Mouse (Mus musculus): ENCODE data around the gene Retreg1. TPM values are rescaled to one million over a fixed set of nuclear protein-coding genes. Genes with fewer than 3 reads are reported as not detected.

The Retreg1 gene
- polyA plus RNA-seq (2012; fragmentation: generic; extraction: Trizol) = 1 to 10 TPM in 1 of 2 experiments, under 1 TPM in 1; 0.89 to 3.5 TPM

DNA sequence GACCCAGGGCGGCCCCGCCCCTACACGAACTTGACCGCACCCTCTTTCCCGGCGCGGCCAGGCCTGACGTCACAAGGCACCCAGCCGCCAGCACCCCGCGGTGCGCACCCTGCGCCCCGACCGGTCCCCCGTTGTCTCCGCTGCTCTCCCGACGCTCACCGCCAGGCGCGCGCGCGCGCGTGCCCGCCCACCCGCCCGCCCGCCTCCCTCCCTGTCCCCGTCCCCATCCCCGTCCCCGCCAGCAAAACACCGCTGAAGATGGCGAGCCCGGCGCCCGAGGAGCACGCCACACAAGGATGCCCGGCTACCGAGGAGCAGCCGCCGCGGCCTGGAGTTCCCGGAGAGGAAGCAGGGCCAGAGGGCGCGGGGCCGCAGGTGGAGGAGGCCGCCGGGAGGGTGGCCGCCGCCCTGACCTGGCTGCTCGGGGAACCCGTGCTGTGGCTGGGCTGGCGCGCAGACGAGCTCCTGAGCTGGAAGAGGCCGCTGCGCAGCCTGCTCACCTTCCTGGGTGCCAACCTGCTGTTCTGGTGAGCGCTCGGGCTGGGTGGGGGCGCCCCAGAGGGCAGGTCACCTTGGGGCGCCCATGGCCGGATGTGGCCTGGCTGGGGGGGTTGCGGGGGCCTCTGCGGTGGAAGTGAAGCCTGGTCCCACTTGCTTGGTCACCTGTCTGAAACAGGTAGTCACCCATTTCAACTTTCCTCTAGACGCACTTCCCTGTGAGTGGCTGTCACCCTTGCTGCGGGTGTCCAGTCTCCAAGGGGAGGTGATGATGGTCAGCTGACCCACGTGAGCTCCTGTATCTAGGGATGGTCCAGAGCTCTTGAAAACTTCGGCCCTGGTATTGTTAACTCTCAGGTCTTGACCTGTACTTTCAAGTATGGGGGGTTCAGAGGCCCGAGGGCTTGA, at the start of gene Retreg1:
Gene Retreg1 (plus strand): TSS at position 95 of the 906 bp plus-strand sequence.

DNA sequence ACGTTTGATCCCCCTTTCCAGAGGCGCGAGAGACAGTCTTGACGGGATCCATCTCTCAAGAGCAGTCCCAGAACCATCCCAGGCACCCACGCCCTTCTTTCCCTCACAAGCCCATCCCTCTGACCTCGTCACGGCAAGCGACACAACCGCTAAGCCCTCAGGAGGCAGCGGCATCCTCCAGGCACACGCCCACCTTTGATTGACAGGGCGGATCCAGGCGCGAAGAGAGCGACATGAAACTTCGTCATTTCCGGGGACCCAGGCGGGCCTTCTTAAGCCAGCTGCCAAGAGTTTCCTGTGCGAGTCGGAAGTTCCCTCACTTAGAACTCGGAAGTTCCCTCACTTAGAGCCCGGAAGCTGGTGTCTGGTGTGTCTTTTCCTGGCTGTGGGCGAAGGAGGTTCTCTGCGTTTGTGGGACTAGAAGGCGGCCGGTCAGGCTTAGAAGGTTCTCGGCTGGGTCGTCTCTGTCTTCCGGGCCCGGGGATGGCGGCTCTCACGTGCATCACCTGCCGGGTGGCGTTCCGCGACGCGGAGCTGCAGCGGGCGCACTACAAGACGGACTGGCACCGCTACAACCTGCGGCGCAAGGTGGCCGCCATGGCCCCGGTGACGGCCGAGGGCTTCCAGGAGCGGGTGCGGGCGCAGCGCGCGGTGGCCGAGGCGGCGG, 141.2 kb downstream of the Retreg1 start, which contains the start of gene Zfp622:
Gene Zfp622 (plus strand): TSS at position 300 of the 667 bp plus-strand sequence.

Other genes starting within 250 kb of the Retreg1 start
- 10 to 100 TPM in 1 of 2 experiments, 1 to 10 TPM in 1; 3.2 to 17.2 TPM for gene Myo10, start 220.7 kb upstream of the Retreg1 start, polyA plus RNA-seq (2012; fragmentation: generic; extraction: Trizol)
- gene Zfp622, start 141.2 kb downstream of the Retreg1 start, polyA plus RNA-seq (2012; fragmentation: generic; extraction: Trizol) = 10 to 100 TPM; 44.9 to 59.0 TPM

All from C3H10T1/2 (cell line).